27 mouse cellular contexts compared by ENCODE assay signal in genomic region chr8:22395256-22395655, GRCm38 (mm10). TPM values are rescaled to one million over a fixed set of nuclear protein-coding genes. Genes with fewer than 3 reads are reported as not detected.
A peak's percentile ranks its signal among the peaks of the same experiment; 100 is the strongest.
DNase-seq lines count a peak whose midpoint lies in the region; ATAC-seq and TF ChIP-seq lines count a peak whose summit lies in the region.
"Had no signal": no experiment of that assay in that cellular context is flagged by ENCODE, and none has a peak within 500 bp of the region (broad histone marks: within the 10 kb centered on the region; RNA-seq: fewer than 3 reads in every experiment).

No protein-coding gene starts in this region.

- H3K4me2 ChIP-seq in intestine, postnatal 0 days (replicated peaks; ENCODE audit: low read depth): peak overlapping the region; percentile 84
- H3K4me2 ChIP-seq in liver, postnatal 0 days (ENCODE audit: low read depth, low read length): peak overlapping the region; percentile 92
- H3K4me2 ChIP-seq: heart, embryonic 15.5 days; hindbrain, embryonic 14.5 days; lung, embryonic 15.5 days; midbrain, embryonic 13.5 days; neural tube, embryonic 12.5 days; stomach, embryonic 15.5 days had no signal

- no peak for TF ChIP-seq EP300 in liver, postnatal 0 days (IDR thresholded peaks at IDR 0.05; ENCODE audit: low read depth)

- ATAC-seq in intestine, postnatal 0 days: no peak
- ATAC-seq in liver, postnatal 0 days: no peak
- ATAC-seq: CD4-positive, CD25-positive, alpha-beta regulatory T cell, adult 4 months; forebrain, postnatal 0 days; midbrain, embryonic 13.5 days had no signal

- no peaks in the 10 kb centered on the region; the same call in 1 of the 2 replicates for H3K36me3 ChIP-seq in kidney, adult 2 months (ENCODE audit: control insufficient read depth, insufficient read depth, low read length)
- peaks cover 8% of the 10 kb centered on the region; the same call in 1 of the 2 replicates for H3K36me3 ChIP-seq in intestine, postnatal 0 days (ENCODE audit: control insufficient read depth, insufficient read depth)
- peaks cover 17% of the 10 kb centered on the region for H3K36me3 ChIP-seq in liver, postnatal 0 days (replicated peaks; ENCODE audit: insufficient read depth, low read length)
- H3K36me3 ChIP-seq: lung, embryonic 15.5 days; neural tube, embryonic 12.5 days had no signal

- TF ChIP-seq POLR2A in kidney, adult 2 months (IDR thresholded peaks at IDR 0.05; ENCODE audit: low read depth, low read length): no peak

- no peak overlapping the region; the same call in 1 of the 2 replicates for H3K9ac ChIP-seq in intestine, postnatal 0 days (ENCODE audit: low read depth, low read length)
- H3K9ac ChIP-seq in liver, postnatal 0 days (replicated peaks): no peak overlapping the region
- H3K9ac ChIP-seq: forebrain, postnatal 0 days; heart, embryonic 15.5 days; hindbrain, embryonic 14.5 days; lung, embryonic 15.5 days; midbrain, embryonic 13.5 days; neural tube, embryonic 12.5 days; stomach, embryonic 15.5 days had no signal

- H3K27ac ChIP-seq in kidney, adult 2 months (ENCODE audit: insufficient read depth, low read depth, low read length): peak overlapping the region; percentile 91; the same call in 1 of the 2 replicates
- H3K27ac ChIP-seq in intestine, postnatal 0 days (ENCODE audit: low read depth, low read length): peak overlapping the region; percentile 81
- peak overlapping the region; percentile 66 for H3K27ac ChIP-seq in liver, postnatal 0 days (ENCODE audit: low read depth)
- H3K27ac ChIP-seq: forebrain, embryonic 10.5 days; heart, adult 2 months; heart, embryonic 15.5 days; hindbrain, embryonic 14.5 days; kidney, postnatal 0 days; left cerebral cortex, adult 2 months; lung, embryonic 15.5 days; midbrain, embryonic 13.5 days; neural tube, embryonic 12.5 days; stomach, embryonic 15.5 days had no signal

- TF ChIP-seq CTCF in kidney, adult 2 months (conservative IDR thresholded peaks at IDR 0.05; ENCODE audit: insufficient read depth, insufficient read length, low read depth, low read length): no peak
- no peak for TF ChIP-seq CTCF in intestine, postnatal 0 days (IDR thresholded peaks at IDR 0.05; ENCODE audit: low read depth)
- TF ChIP-seq CTCF in liver, postnatal 0 days (IDR thresholded peaks at IDR 0.05; ENCODE audit: low read depth): no peak

- H3K27me3 ChIP-seq in kidney, adult 2 months (replicated peaks; ENCODE audit: control insufficient read depth, insufficient read depth, low read length): no peaks in the 10 kb centered on the region
- H3K27me3 ChIP-seq in intestine, postnatal 0 days (replicated peaks; ENCODE audit: control insufficient read depth, insufficient read depth, low read length): no peaks in the 10 kb centered on the region
- no peaks in the 10 kb centered on the region for H3K27me3 ChIP-seq in liver, postnatal 0 days (ENCODE audit: insufficient read depth, low read length)
- H3K27me3 ChIP-seq: heart, embryonic 15.5 days; lung, embryonic 15.5 days; midbrain, embryonic 13.5 days; neural tube, embryonic 12.5 days; stomach, embryonic 15.5 days had no signal

- DNase-seq in kidney, adult 2 months: peak; percentile 34
- DNase-seq in kidney, adult 9 months: no peak
- peak; percentile 26 to 36 for DNase-seq in cerebellum, postnatal 10 days
- no peak for DNase-seq in liver, postnatal 0 days
- no peak for DNase-seq in heart, adult 11 months
- DNase-seq in thymus, postnatal 14 days: no peak
- DNase-seq in right cerebral cortex, postnatal 36 days (ENCODE audit: low spot score in 2 of 2): no peak
- DNase-seq: adrenal gland, postnatal 25 days; forebrain, postnatal 0 days; gastrocnemius, postnatal 25 days; heart, adult 2 months; heart, postnatal 36 days; lung, postnatal 36 days; right cerebral cortex, postnatal 4 days; thymus, adult 18-20 months had no signal

- peaks cover 21% of the 10 kb centered on the region; the same call in 1 of the 2 replicates for H3K4me1 ChIP-seq in kidney, adult 2 months (ENCODE audit: control insufficient read depth, insufficient read depth, low read length)
- H3K4me1 ChIP-seq in intestine, postnatal 0 days (replicated peaks; ENCODE audit: control insufficient read depth, insufficient read depth, low read length): no peaks in the 10 kb centered on the region; the same call in 1 of the 2 replicates
- H3K4me1 ChIP-seq in liver, postnatal 0 days (ENCODE audit: insufficient read depth): peaks cover 9% of the 10 kb centered on the region

- no peaks in the 10 kb centered on the region for H3K9me3 ChIP-seq in intestine, postnatal 0 days (ENCODE audit: control insufficient read depth)
- H3K9me3 ChIP-seq in liver, postnatal 0 days (ENCODE audit: low read length): no peaks in the 10 kb centered on the region
- H3K9me3 ChIP-seq: forebrain, embryonic 10.5 days; heart, embryonic 15.5 days; lung, embryonic 15.5 days; megakaryocyte, embryonic 14.5 days; midbrain, embryonic 13.5 days; stomach, embryonic 15.5 days had no signal

- H3K4me3 ChIP-seq in kidney, adult 2 months (ENCODE audit: insufficient read depth, low read depth, low read length): no peak overlapping the region
- no peak overlapping the region for H3K4me3 ChIP-seq in intestine, postnatal 0 days (ENCODE audit: low read depth, low read length)
- H3K4me3 ChIP-seq in liver, postnatal 0 days (ENCODE audit: low read depth, low read length): no peak overlapping the region
- H3K4me3 ChIP-seq: forebrain, embryonic 10.5 days; heart, adult 2 months; heart, embryonic 15.5 days; left cerebral cortex, adult 2 months; lung, embryonic 15.5 days; megakaryocyte, embryonic 14.5 days; midbrain, embryonic 13.5 days; neural tube, embryonic 12.5 days; stomach, embryonic 15.5 days had no signal

- WGBS in kidney, adult 2 months: 79% methylated on average over 8 of the region's 8 CpGs
- 88% methylated on average over 8 of the region's 8 CpGs for WGBS in intestine, postnatal 0 days
- WGBS in liver, postnatal 0 days (ENCODE audit: insufficient replicate concordance): 90% methylated on average over 8 of the region's 8 CpGs

RNA-seq across cellular contexts. Expression of gene Slc25a15, which starts 3.1 kb away (rescaled TPM):
- 53.8 and 60.2 TPM in 2 replicates for polyA plus RNA-seq in kidney, adult 2 months (2012; rRNA removed)
- polyA plus RNA-seq in intestine, postnatal 0 days (2015; fragmentation: Nextera tagmentation; extraction: Ambion mirVana): 108 and 122 TPM in 2 replicates
- 54.4 and 57.8 TPM in 2 replicates for polyA plus RNA-seq in liver, postnatal 0 days (2015; fragmentation: Nextera tagmentation; extraction: Ambion mirVana)

RNA-seq across cellular contexts. Expression of gene Mrps31, which starts 15.9 kb away (rescaled TPM):
- polyA plus RNA-seq in kidney, adult 2 months (2012; rRNA removed): 9.2 and 10.5 TPM in 2 replicates
- polyA plus RNA-seq in intestine, postnatal 0 days (2015; fragmentation: Nextera tagmentation; extraction: Ambion mirVana): 51.3 and 51.5 TPM in 2 replicates
- polyA plus RNA-seq in liver, postnatal 0 days (2015; fragmentation: Nextera tagmentation; extraction: Ambion mirVana): 32.6 and 33.7 TPM in 2 replicates

Comparison
In these comparisons a context has a peak if more than half of its experiments do, and no peak if none do; other contexts are left out.
1. DNase-seq: peak in kidney, adult 2 months (single experiment) and cerebellum, postnatal 10 days (2 of 2); none in kidney, adult 9 months (single experiment), liver, postnatal 0 days (single experiment), heart, adult 11 months (single experiment), thymus, postnatal 14 days (single experiment) and right cerebral cortex, postnatal 36 days (0 of 2).
2. Peak in every context shown above with its lines, with median percentiles within 50 percentile points of each other: H3K27ac ChIP-seq.